Mouse (Mus musculus) liver, embryonic 16.5 days (tissue): ENCODE data around the gene Chodl. TPM values are rescaled to one million over a fixed set of nuclear protein-coding genes. Genes with fewer than 3 reads are reported as not detected.
A peak's percentile ranks its signal among the peaks of the same experiment; 100 is the strongest.

Source experiments
- ATAC-seq: fragments of 200-750 bp; cut with Nextera tagmentation; 2 replicates; pipeline ENCODE4 v1.8.0; 2017; ENCODE audit warnings: low read depth, mild to moderate bottlenecking, moderate number of reproducible peaks, moderate library complexity
- H3K27ac ChIP-seq: fragments of 300-500 bp; sonication (generic); 2 replicates; pipeline ENCODE4 v1.5.1; 2014; ENCODE audit warnings: mild to moderate bottlenecking, low read length
- H3K27me3 ChIP-seq: fragments of 300-500 bp; sonication (generic); 2 replicates; pipeline ENCODE4 v1.6.1; 2014; ENCODE audit warnings: low read depth, low read length, mixed read lengths; ENCODE audit not compliant: control insufficient read depth, insufficient read depth
- H3K36me3 ChIP-seq: fragments of 300-500 bp; sonication (generic); 2 replicates; pipeline ENCODE4 v1.6.1; 2014; ENCODE audit warnings: mild to moderate bottlenecking; ENCODE audit not compliant: control insufficient read depth, insufficient read depth
- H3K4me1 ChIP-seq: fragments of 300-500 bp; sonication (generic); 2 replicates; pipeline ENCODE4 v1.6.1; 2014; ENCODE audit warnings: low read depth, low read length, mixed read lengths; ENCODE audit not compliant: control insufficient read depth
- H3K4me2 ChIP-seq: fragments of 300-500 bp; sonication (generic); 2 replicates; pipeline ENCODE4 v1.6.1; 2014; ENCODE audit warnings: low read depth, low read length, mixed read lengths
- H3K4me3 ChIP-seq: fragments of 300-500 bp; sonication (generic); 2 replicates; pipeline ENCODE4 v1.5.1; 2014; ENCODE audit warnings: low read depth, mild to moderate bottlenecking, low read length
- H3K9ac ChIP-seq: fragments of 300-500 bp; sonication (generic); 2 replicates; pipeline ENCODE4 v1.6.1; 2014; ENCODE audit warnings: low read depth, low read length
- H3K9me3 ChIP-seq: fragments of 300-500 bp; sonication (generic); replicated peaks from 2 replicates; pipeline ENCODE4 v1.6.1; 2016; ENCODE audit warnings: low read length; ENCODE audit not compliant: control insufficient read depth
- WGBS: fragments of 180-500 bp; shearing (Covaris S2); extraction: QIAGEN DNeasy Blood & Tissue Kit; methylation state at CpG from one replicate; pipeline ENCODE4 v1.1.7; 2014; ENCODE audit not compliant: insufficient replicate concordance; 5-methylcytosine and 5-hydroxymethylcytosine counted together
- polyA plus RNA-seq: library from polyadenylated mRNA; unstranded; fragments of >200 nt; fragmentation: Nextera tagmentation; extraction: Ambion mirVana; gene quantifications from 2 replicates; pipeline ENCODE4 v1.2.1, GENCODE M21; 2015

Gene Chodl
- 0.26 and 0.79 TPM in 2 replicates for polyA plus RNA-seq

- Histone ChIP-seq H3K9me3 (no peaks in the 10 kb centered on the region), H3K27me3 (no peaks in the 10 kb centered on the region), H3K4me2 (peak within 1 kb of the TSS; percentile 17; the same call in 1 of the 2 replicates), H3K27ac (no peak within 1 kb of the TSS), H3K9ac (no peak within 1 kb of the TSS), H3K4me3 (no peak within 1 kb of the TSS), H3K36me3 (no peaks in the 10 kb centered on the region), H3K4me1 (no peaks in the 10 kb centered on the region)
- no peak for ATAC-seq
- WGBS: 13% methylated on average over 19 of the region's 19 CpGs
Measured at GRCm38 (mm10) chr16:78930382-78931286, at the start of gene Chodl. Chodl (plus strand) TSS chr16:78930948.

DNA sequence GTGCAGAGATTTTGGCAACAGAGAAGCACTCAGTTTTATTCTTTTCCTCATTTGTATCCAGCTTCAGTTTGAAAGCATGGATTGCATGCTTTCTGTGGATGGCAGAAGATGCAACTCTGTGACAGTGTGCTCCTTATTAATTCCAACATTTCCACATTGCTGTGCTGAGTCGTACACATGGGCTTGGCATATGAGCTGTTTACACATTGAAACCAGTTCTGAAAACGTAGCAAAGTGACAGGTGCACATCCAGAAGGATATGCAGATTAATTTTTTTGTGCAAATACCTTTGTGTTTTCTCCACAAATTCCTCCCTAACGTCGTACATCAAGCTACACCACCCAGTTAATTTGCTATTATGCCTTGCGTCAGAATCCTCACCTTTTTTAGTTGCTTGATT lies 8.1 kb upstream of the Chodl start:
- H3K4me1 ChIP-seq: no peaks in the 10 kb centered on the region
- no peak overlapping the region for H3K9ac ChIP-seq
- no peaks in the 10 kb centered on the region for H3K9me3 ChIP-seq
- no peak for ATAC-seq
- H3K27ac ChIP-seq: no peak overlapping the region
- H3K4me2 ChIP-seq: no peak overlapping the region
- no peaks in the 10 kb centered on the region for H3K36me3 ChIP-seq
- H3K27me3 ChIP-seq: no peaks in the 10 kb centered on the region
- 56% methylated on average over 5 of the region's 5 CpGs for whole genome bisulfite sequencing
- no peak overlapping the region for H3K4me3 ChIP-seq

DNA sequence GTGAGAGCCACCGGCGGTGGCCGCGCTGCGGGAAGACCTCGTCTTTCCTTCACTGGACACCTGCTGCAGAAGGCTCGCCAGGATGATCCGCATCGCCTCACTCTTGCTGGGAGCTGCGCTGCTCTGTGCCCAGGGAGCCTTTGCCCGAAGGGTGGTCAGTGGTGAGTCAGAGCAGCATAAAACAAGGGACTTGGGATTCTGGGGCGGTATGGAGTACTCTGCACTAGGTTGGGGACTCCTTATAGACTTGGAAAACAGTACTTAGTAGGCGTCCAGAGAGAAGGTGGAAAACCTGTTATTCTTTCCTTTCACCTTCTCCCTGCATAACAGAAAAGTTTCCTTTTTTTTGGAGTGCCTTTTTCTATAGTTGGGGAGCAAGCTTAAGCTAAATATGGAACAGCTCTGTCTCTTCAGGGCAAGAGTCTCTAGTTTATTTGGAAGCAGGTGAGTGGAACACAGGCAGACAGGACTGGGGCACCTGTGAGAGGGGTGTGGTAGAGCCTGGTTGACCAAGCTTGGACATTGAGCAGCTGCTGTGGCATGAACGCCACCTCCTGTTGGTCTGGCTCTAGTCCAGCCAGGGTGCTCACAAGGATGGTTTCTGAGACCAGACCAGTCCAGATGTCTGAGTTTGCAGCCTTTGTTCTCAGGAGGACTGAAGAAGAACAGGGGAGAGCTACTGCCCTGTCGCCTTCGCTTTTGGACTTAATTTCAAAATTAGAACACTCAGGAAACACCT lies 708 bp downstream of the Chodl start:
- H3K27ac ChIP-seq: no peak overlapping the region
- no peak for ATAC-seq
- no peak overlapping the region for H3K4me3 ChIP-seq
- no peak overlapping the region for H3K9ac ChIP-seq
- no peaks in the 10 kb centered on the region for H3K27me3 ChIP-seq
- 9% methylated on average over 16 of the region's 16 CpGs for WGBS
- H3K36me3 ChIP-seq: no peaks in the 10 kb centered on the region
- H3K9me3 ChIP-seq: no peaks in the 10 kb centered on the region
- peak overlapping the region; percentile 17; the same call in 1 of the 2 replicates for H3K4me2 ChIP-seq
- H3K4me1 ChIP-seq: no peaks in the 10 kb centered on the region

GRCm38 (mm10) chr16:78934298-78934697 lies 3.5 kb downstream of the Chodl start:
- H3K27ac ChIP-seq: no peak overlapping the region
- no peaks in the 10 kb centered on the region for H3K4me1 ChIP-seq
- ATAC-seq: no peak
- WGBS: 67% methylated on average over 2 of the region's 2 CpGs
- no peak overlapping the region for H3K9ac ChIP-seq
- H3K27me3 ChIP-seq: no peaks in the 10 kb centered on the region
- no peaks in the 10 kb centered on the region for H3K9me3 ChIP-seq
- H3K4me2 ChIP-seq: no peak overlapping the region
- no peak overlapping the region for H3K4me3 ChIP-seq
- no peaks in the 10 kb centered on the region for H3K36me3 ChIP-seq

DNA sequence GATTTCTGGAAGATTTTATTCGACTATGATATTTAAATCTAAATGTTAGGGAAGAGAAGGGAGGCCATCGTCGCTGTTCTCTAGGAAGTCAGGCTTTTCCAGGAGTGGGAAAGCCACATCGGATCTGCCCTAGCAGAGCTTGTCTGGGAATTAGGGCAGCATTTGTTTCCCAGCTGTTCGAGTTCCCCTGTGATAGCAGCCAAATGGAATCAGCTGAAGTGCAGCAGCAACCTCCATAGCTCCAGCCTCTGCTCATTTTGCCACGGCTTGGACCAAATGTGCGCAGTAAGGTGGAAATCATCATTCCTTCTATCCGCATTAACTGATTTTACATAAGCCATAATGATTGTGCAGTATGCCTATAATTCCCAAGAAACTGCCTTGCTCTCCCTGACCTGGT lies 7.0 kb downstream of the Chodl start:
- H3K27ac ChIP-seq: no peak overlapping the region
- no peak for ATAC-seq
- no peaks in the 10 kb centered on the region for H3K4me1 ChIP-seq
- no peak overlapping the region for H3K4me2 ChIP-seq
- H3K36me3 ChIP-seq: no peaks in the 10 kb centered on the region
- H3K27me3 ChIP-seq: no peaks in the 10 kb centered on the region
- H3K4me3 ChIP-seq: no peak overlapping the region
- WGBS: 57% methylated on average over 8 of the region's 8 CpGs
- no peaks in the 10 kb centered on the region for H3K9me3 ChIP-seq
- H3K9ac ChIP-seq: no peak overlapping the region

- no peak overlapping the region for H3K27ac ChIP-seq
- no peaks in the 10 kb centered on the region for H3K36me3 ChIP-seq
- no peak overlapping the region for H3K9ac ChIP-seq
- H3K4me1 ChIP-seq: no peaks in the 10 kb centered on the region
- ATAC-seq: no peak
- 57% methylated on average over 4 of the region's 4 CpGs for WGBS
- H3K9me3 ChIP-seq: no peaks in the 10 kb centered on the region
- no peak overlapping the region for H3K4me2 ChIP-seq
- no peaks in the 10 kb centered on the region for H3K27me3 ChIP-seq
- no peak overlapping the region for H3K4me3 ChIP-seq
Measured at GRCm38 (mm10) chr16:78950359-78950758, 19.6 kb downstream of the Chodl start.

- Histone ChIP-seq H3K4me1 (no peaks in the 10 kb centered on the region), H3K27ac (no peak overlapping the region), H3K9ac (no peak overlapping the region), H3K9me3 (no peaks in the 10 kb centered on the region), H3K4me3 (no peak overlapping the region), H3K36me3 (no peaks in the 10 kb centered on the region), H3K4me2 (no peak overlapping the region), H3K27me3 (no peaks in the 10 kb centered on the region)
- no peak for ATAC-seq
- 55% methylated on average over 2 of the region's 2 CpGs for WGBS
Measured at GRCm38 (mm10) chr16:78957434-78957833, 26.7 kb downstream of the Chodl start.

DNA sequence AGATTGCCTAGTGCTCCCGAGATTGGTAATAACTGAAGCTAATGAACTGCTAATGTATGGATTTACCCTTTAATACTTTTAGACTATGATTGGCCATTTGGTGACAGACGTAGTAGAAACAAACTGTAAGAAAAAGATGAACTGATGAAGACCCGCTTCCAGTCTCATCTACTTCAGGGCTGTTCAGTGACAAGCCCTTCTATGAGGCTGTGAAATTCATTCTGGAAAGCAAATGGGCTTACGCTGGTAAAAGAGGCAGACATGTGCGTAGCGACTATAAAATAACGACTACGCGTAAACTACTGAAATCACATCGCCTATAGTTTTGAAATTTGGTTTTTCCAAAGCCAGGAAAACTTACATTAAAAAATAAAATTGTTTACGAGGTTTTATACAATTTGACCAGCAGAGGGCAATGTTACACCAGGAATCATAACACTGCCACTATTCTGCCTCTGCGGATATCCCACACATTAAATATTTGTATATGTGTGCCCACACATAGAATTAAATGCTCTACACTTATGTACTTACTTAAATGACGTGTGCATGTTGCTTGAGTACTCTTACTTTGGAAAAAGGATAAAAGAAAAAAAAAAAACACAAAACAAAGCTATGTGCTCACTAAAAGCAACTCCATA lies 38.5 kb downstream of the Chodl start:
- Histone ChIP-seq H3K4me1 (no peaks in the 10 kb centered on the region), H3K4me2 (no peak overlapping the region), H3K27me3 (no peaks in the 10 kb centered on the region), H3K9ac (no peak overlapping the region), H3K9me3 (no peaks in the 10 kb centered on the region), H3K27ac (no peak overlapping the region), H3K4me3 (no peak overlapping the region), H3K36me3 (no peaks in the 10 kb centered on the region)
- no peak for ATAC-seq
- 30% methylated on average over 13 of the region's 13 CpGs for WGBS
